Mouse (Mus musculus) liver, adult 2 months (tissue): ENCODE results near the gene Aym1. TPM values are rescaled to one million over a fixed set of nuclear protein-coding genes. Genes with fewer than 3 reads are reported as not detected.

Source experiments
- DNase-seq: peaks from one replicate; pipeline ENCODE4 v3.0.0-alpha.2; 2011; ENCODE audit warnings: low read depth, low spot score; ENCODE audit errors: extremely low read depth
- H3K27ac ChIP-seq: fragments of 200-500 bp; replicated peaks from 2 replicates; pipeline ENCODE4 v1.5.1; 2012; ENCODE audit warnings: low read depth, mild to moderate bottlenecking, control low read depth, inconsistent platforms, low read length; ENCODE audit not compliant: insufficient read depth
- H3K27me3 ChIP-seq: fragments of 200-500 bp; 2 replicates; pipeline ENCODE4 v1.6.1; 2012; ENCODE audit warnings: mild to moderate bottlenecking, moderate library complexity, low read length, inconsistent platforms; ENCODE audit not compliant: control insufficient read depth, insufficient read depth
- H3K36me3 ChIP-seq: fragments of 200-500 bp; 2 replicates; pipeline ENCODE4 v1.6.1; 2012; ENCODE audit warnings: low read length, inconsistent platforms; ENCODE audit not compliant: control insufficient read depth, insufficient read depth
- H3K4me1 ChIP-seq: fragments of 200-500 bp; 2 replicates; pipeline ENCODE4 v1.6.1; 2011; ENCODE audit warnings: low read length; ENCODE audit not compliant: control insufficient read depth, insufficient read depth
- H3K4me3 ChIP-seq: fragments of 200-500 bp; 2 replicates; pipeline ENCODE4 v1.5.1; 2011; ENCODE audit warnings: low read depth, mild to moderate bottlenecking, control low read depth, low read length, moderate library complexity; ENCODE audit not compliant: insufficient read depth
- H3K79me2 ChIP-seq: fragments of 200-500 bp; 2 replicates; pipeline ENCODE4 v1.6.1; 2012; ENCODE audit warnings: inconsistent platforms, mild to moderate bottlenecking, low read length, moderate library complexity; ENCODE audit not compliant: control insufficient read depth, insufficient read depth
- H3K9ac ChIP-seq: fragments of 200-500 bp; 2 replicates; pipeline ENCODE4 v1.6.1; 2012; ENCODE audit warnings: low read depth, mild to moderate bottlenecking, control low read depth, inconsistent platforms, low read length
- CTCF ChIP-seq: fragments of 200-500 bp; IDR thresholded peaks from 2 replicates; pipeline ENCODE4 v1.5.1; 2011; ENCODE audit warnings: low read depth, low read length, control low read depth
- POLR2A ChIP-seq: fragments of 200-500 bp; IDR thresholded peaks from 2 replicates; pipeline ENCODE4 v1.6.1; 2011; ENCODE audit warnings: low read length, control low read depth; ENCODE audit not compliant: insufficient read depth; ENCODE audit errors: extremely low read depth
- WGBS: fragments of 180-500 bp; shearing (Covaris S2); methylation state at CpG from one replicate; pipeline ENCODE4 v1.1.7; 2018; 5-methylcytosine and 5-hydroxymethylcytosine counted together
- polyA plus RNA-seq: library from polyadenylated mRNA; depleted of rRNA; stranded (reverse); fragments of >200 nt; gene quantifications from 2 replicates; pipeline ENCODE4 v1.2.3, GENCODE M21; 2012; rRNA removed
- total RNA-seq: library from RNA; depleted of rRNA; stranded (reverse); fragments of >200 nt; gene quantifications from 2 replicates; pipeline ENCODE4 v1.2.3, GENCODE M21; 2014; rRNA removed

Aym1 gene
- total and polyA plus RNA-seq, 2 experiments, result not detected

GRCm38 (mm10) chr5:113402702-113403101, 45.6 kb downstream of the Aym1 start:
- Histone ChIP-seq H3K27ac (no peak overlapping the region), H3K9ac (no peak overlapping the region), H3K36me3 (no peaks in the 10 kb centered on the region), H3K4me3 (no peak overlapping the region), H3K79me2 (no peaks in the 10 kb centered on the region), H3K4me1 (no peaks in the 10 kb centered on the region), H3K27me3 (no peaks in the 10 kb centered on the region)
- 61% methylated on average over 11 of the region's 11 CpGs for WGBS
- no peak for TF ChIP-seq CTCF
- no peak for TF ChIP-seq POLR2A
- peak; percentile 34 for DNase-seq

GRCm38 (mm10) chr5:113407346-113407745, 50.3 kb downstream of the Aym1 start:
- DNase-seq, result no peak
- Histone ChIP-seq H3K27me3 (0 out of 2 replicates have a peak, but pooled peaks cover 2% of the 10 kb centered on the region), H3K9ac (no peak overlapping the region), H3K4me3 (no peak overlapping the region), H3K27ac (no peak overlapping the region), H3K4me1 (no peaks in the 10 kb centered on the region), H3K79me2 (no peaks in the 10 kb centered on the region), H3K36me3 (no peaks in the 10 kb centered on the region)
- TF ChIP-seq CTCF, result no peak
- TF ChIP-seq POLR2A, result no peak
- 4% methylated on average over 3 of the region's 3 CpGs for WGBS

Other genes with a start within 250 kb of the Aym1 start
- 8.0 and 15.4 TPM in 2 replicates for gene 2900026A02Rik, start 136.1 kb upstream of the Aym1 start, total RNA-seq
- gene 2900026A02Rik, start 136.1 kb upstream of the Aym1 start, polyA plus RNA-seq, result 29.2 and 35.8 TPM in 2 replicates
- not detected in 2 replicates for gene Tmem211, start 130.4 kb upstream of the Aym1 start, total RNA-seq
- gene Tmem211, start 130.4 kb upstream of the Aym1 start, polyA plus RNA-seq, result not detected in 2 replicates
- gene Sgsm1, start 46.5 kb upstream of the Aym1 start, total RNA-seq, result 1.5 and 1.9 TPM in 2 replicates
- gene Sgsm1, start 46.5 kb upstream of the Aym1 start, polyA plus RNA-seq, result 5.0 and 5.1 TPM in 2 replicates
- under 0.01 and 0.09 TPM in 2 replicates for gene Wscd2, start 133.0 kb downstream of the Aym1 start, total RNA-seq
- 0.05 TPM in 2 replicates for gene Wscd2, start 133.0 kb downstream of the Aym1 start, polyA plus RNA-seq